Mouse (Mus musculus) CD4-positive, CD25-positive, alpha-beta regulatory T cell, adult 4 months (primary cell): ENCODE data around the gene Ccng2. TPM values are rescaled to one million over a fixed set of nuclear protein-coding genes. Genes with fewer than 3 reads are reported as not detected.

Source experiments
- ATAC-seq: one replicate; pipeline ENCODE4 v1.8.0; 2017
- polyA plus RNA-seq, 2 experiments: library from polyadenylated mRNA; unstranded; fragments of 100-300 nt; shearing (Covaris generic); gene quantifications; one replicate each; pipeline ENCODE4 v1.2.1; 2017

The Ccng2 gene
- polyA plus RNA-seq, 2 experiments from 2014 or later: 19.3 to 30.6 TPM

GRCm38 (mm10) chr5:93263396-93264075, 3.5 kb upstream of the Ccng2 start:
- ATAC-seq: peak; percentile 6

- no peak for ATAC-seq
These were observed 2.8 kb upstream of the Ccng2 start for GRCm38 (mm10) chr5:93264136-93264700.

GRCm38 (mm10) chr5:93265164-93265800, 1.8 kb upstream of the Ccng2 start:
- no peak for ATAC-seq

GRCm38 (mm10) chr5:93265801-93266580, 1.1 kb upstream of the Ccng2 start:
- ATAC-seq: no peak

GRCm38 (mm10) chr5:93267851-93268606, 972 bp downstream of the Ccng2 start:
- ATAC-seq: peak; percentile 59

- ATAC-seq: no peak
These were observed 3.0 kb downstream of the Ccng2 start for GRCm38 (mm10) chr5:93270095-93270494.

GRCm38 (mm10) chr5:93270721-93271120, 3.7 kb downstream of the Ccng2 start:
- no peak for ATAC-seq

- ATAC-seq: no peak
These were observed 15.5 kb downstream of the Ccng2 start for GRCm38 (mm10) chr5:93282446-93283107.

GRCm38 (mm10) chr5:93283109-93283508, 16.1 kb downstream of the Ccng2 start:
- no peak for ATAC-seq

- ATAC-seq: no peak
These were observed 21.5 kb downstream of the Ccng2 start for GRCm38 (mm10) chr5:93288553-93288952.

- no peak for ATAC-seq
These were observed 23.2 kb downstream of the Ccng2 start for GRCm38 (mm10) chr5:93290282-93290681.

GRCm38 (mm10) chr5:93296341-93296746, 29.3 kb downstream of the Ccng2 start:
- no peak for ATAC-seq

GRCm38 (mm10) chr5:93296754-93297153, 29.7 kb downstream of the Ccng2 start:
- ATAC-seq: no peak

GRCm38 (mm10) chr5:93297311-93297710, 30.3 kb downstream of the Ccng2 start:
- ATAC-seq: no peak

- no peak for ATAC-seq
These were observed 38.2 kb downstream of the Ccng2 start for GRCm38 (mm10) chr5:93305126-93305830.

GRCm38 (mm10) chr5:93308909-93309308, 41.9 kb downstream of the Ccng2 start:
- ATAC-seq: no peak

GRCm38 (mm10) chr5:93323320-93324001, 56.4 kb downstream of the Ccng2 start:
- ATAC-seq: peak; percentile 41
